Mouse (Mus musculus) fibroblast of lung, adult 2 months (primary cell): ENCODE measurements at regions not wholly inside any gene's neighbourhood (a gene's known extent, or its start where the extent isn't known, plus 50 kb on each side); places are given as distances from the start of the nearest gene placed in this dataset.

Source experiments
- DNase-seq: peaks from one replicate; pipeline ENCODE4 v3.0.0-alpha.2; 2011; ENCODE audit warnings: low read depth

DNA sequence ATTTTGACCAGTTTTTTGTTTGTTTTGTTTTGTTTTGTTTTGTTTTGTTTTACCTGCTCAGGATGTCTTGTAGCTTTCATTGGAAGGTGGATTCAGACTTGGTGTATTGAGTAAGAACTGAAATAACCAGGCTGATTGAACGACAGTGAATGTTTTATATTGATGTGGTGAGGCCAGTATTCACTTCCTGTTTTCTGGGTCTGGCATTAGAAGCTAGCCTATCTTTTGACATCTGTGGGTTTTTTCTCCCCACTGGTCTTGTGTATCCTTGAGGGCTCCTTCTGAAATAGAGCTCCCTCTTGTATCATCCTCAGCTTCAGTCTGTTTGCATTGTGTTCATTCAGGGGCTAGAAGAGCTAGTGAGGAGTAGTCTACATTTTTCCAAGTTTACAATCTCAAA is 175.5 kb downstream of the 1700129C05Rik start:
- DNase-seq, result no peak

DNA sequence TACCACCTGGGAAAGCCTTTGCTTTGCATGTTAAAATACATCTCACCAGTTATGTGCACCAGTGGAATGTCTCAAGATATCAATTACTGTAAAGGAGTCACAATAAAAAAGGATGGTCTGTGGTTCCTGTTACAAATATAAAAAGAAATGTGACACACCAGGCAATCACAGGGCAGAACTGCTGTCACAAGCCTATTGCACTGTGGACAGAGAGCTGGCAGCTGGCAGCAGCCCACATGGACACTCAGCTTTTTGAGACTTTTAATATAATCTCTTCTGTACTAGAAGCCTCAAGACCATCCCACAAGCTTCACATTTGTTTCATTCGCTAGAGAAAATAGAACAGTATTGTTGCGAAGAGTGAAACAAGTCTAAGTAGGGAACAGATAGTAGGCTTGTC is 197.7 kb downstream of the 1700129C05Rik start:
- DNase-seq, result no peak

DNA sequence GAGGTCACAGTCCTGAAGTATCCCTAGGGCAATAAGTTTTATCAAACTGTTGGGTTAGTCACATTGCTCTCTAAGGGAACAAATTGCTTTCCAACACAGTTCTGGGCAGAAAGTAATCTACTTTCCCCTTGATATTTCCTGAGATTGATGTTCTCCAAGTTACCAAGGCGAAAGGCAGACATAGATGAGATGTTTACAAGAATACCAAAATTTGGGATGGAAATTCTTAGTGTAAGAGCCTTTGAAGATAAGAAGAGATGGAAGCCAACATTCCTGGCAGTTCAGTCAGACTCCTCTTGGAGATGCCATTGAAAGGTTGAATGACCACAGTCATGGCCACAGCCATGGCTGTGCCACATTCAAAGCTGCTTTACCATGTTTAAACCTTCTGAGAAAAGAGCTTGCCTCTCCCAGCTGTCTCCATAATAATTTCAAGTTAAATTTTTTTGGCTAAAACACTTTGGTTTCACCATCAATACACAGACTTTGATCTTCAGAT is 199.4 kb downstream of the 1700129C05Rik start:
- peak; percentile 50 for DNase-seq

DNA sequence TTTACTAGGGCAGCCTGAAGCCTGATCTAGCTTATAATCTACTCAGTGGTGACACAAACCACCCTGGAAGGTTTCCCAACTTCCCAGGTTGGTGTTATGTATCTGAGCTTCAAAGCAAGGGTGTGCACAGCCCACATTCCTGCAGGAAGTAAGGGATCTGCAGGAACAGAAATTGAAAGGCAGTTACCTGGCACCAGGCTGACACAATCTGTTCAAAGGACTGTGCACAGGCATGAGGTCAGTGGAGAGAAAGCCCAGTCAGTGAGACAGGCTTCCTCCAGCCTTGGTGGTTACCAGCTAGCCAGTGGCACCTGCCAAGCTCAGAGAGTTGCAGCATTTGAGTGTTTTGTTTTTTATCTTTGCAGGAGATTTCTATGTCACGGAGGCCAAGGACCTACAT is 203.6 kb downstream of the 1700129C05Rik start:
- DNase-seq, result no peak

DNA sequence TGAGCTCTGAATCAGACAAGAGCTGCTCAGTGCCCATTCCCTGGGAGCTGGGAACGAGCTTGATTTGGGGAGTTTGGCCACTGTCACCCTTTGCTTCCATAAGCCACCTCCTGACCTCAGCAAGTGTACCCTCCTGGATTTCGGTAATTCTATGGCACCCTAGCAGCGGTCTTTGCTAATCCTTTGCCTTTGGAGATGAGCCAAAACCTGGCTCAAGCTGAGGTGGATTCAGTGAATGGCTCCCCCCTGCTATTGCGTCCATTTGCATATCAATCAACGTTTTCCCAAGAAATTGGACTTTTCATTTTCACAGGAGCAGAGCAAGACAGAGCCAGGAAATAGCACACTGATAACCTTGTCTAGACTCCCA is 204.1 kb downstream of the 1700129C05Rik start:
- DNase-seq, result no peak

DNA sequence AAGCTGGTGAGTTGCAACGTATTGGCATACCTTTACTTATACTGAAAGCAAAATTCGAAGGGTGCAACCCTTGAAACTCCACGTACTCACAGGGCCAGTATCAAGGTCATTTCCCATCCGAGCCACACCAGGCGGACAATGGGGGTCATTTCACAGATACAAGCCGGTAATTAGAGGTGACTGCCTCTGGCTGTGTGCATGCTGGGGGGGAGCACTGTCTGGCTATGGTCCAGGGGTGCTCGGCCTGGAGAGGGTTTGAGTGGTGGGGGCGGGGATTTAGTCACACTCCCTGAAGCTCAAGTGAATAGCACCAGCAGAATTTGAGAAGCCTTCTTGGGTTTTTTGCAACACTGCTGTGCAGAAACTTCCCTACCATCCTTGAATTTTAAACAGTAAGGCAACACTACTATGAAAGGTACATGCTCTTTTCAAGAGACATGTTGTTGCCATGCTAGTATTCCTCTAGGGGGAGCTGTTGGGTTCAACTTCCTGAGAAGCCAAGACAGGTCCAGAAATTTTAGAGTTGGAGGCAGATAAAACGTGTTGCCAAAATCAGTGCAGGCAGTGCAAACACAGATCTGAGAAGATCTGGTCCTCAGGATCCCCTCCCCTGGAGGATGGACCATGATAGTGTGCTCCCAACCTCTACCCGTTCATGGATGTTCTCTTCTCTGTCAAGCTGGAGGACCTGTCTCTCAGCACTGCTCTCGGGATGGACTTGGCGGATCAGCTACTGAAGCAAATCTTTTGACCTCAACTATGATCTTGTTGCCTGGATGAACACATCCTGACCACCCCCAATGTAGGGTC is 204.7 kb downstream of the 1700129C05Rik start:
- DNase-seq, result no peak

DNA sequence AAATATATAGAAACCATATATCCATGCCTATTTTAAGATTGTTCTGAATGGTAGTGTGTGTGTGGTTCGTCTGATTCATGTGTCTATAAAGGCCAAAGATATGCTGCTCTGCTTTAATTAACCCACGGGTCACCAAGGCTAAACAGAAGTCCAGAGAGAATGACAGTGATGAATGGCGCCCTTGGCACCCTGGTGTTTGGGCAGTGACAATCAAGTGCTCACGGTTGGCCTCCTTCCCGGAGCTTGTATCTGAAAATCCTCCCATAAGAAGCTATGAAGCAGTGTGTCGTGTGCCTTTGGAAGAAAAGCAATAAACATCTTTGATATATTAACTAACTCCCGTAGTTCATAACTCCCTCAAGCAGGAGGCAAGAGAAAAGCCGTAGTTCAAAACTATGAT is 205.4 kb downstream of the 1700129C05Rik start:
- no peak for DNase-seq

DNA sequence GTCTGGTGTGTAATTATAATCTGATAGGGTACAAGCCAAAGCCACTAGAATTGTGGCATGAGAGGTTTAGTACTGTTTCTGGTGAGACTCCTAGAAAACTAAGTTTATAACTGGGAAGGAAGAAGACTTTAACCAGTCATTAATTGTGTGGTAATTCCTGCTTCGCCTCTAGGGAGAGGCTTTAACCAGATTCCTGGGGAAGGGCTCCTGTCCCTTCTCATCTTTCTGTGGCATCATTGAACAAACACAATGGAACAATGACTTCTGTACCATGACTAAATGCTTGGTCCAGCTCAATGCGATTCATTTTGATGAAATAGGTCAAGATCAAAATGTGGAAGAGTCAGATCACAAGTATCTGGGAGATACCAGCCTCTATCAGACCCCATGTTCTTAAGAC is 206.6 kb downstream of the 1700129C05Rik start:
- no peak for DNase-seq

DNA sequence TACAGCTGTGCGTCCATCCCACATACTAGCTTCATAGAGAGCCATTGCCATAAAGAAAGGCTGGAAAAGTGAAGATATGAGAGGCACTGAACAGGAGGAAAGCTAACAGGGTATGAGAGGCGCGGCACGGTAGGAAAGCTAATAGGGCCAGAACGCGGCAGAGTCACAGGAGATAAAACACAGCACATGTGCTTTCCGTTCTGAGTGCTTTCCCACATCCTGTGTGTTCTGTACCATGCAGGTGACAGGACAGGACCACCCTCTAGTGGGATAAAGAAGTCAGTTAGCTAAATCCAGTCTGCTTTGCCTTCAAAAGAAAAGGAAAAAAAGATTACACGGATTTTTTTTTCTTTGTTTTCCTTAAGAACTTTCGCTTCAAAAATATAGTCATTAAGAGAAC is 224.8 kb downstream of the 1700129C05Rik start:
- DNase-seq, result no peak

DNA sequence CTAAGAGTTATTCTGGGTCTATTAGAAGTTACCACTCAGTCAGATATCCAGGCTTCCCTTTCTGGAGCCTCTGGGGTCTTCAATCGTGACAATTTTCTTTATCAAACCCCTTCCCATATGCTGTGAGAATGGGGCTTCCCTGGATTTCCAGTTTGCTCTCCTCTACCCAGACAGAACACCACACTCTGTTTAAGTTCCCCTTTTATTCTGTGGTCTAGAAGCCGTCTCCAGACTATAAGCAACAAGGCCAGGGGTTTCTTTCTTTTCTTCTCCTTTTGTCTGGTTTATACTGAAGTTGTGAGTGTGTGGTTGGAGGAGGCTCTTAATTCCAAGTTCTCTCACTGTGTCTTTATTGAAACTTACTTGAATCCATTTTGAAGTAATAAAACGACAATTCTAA is 225.5 kb downstream of the 1700129C05Rik start:
- no peak for DNase-seq

DNA sequence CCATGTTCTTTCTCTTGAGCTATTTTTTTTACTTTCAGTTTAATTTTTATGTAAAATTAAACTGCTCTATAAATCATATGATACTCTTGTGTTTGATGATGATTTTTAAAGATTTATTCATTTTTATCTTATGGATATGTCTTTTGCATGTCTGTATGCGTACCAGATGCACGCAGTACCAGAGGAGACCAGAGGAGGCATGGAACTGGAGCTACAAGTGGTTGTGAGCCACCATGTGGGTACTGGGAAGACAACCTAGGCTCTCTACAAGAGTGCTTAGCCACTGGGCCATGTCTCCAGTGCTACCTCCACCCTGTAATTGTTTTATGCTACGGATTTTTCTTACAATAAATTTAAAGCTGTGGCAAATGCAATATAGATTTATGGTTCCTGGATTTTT is 227.8 kb downstream of the 1700129C05Rik start:
- DNase-seq, result no peak

DNA sequence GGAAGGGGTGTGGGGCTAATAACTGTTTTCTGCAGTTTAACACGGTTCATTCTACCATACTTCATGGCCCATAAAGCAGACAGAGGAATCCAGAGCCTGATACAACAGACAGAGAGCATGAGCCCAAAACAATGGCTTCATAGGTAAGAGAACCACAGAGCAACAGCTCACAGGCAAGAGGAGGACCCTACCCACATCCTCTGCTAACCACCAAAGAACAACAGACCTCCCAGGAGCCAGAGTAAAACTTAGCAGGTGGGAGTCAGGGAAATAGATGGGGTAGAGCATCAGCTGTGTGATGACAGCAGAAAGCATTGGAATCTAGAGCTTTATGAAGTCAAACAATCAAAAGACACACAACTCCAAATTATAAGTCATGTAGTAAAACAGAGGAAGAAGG is 231.8 kb downstream of the 1700129C05Rik start:
- DNase-seq, result no peak

DNA sequence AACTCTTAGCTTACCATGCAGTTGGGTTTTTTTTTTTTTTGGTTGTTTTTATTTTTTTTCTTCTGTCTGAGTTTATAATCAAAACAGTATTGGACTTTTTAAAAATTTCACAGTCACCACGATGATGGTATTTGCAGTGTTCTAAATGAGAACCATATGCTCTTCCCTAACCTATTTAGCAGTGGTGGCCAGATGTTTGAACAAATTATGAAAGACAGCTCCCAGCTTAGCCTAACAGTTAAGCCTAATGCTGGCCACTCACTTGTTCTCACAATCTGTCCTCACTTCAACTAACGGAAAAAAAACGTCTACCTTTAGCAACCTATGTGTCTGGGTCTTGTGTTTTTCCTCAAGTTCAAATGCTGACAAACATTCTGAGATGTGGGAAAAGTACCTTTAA is 234.8 kb downstream of the 1700129C05Rik start:
- DNase-seq, result peak; percentile 53

DNA sequence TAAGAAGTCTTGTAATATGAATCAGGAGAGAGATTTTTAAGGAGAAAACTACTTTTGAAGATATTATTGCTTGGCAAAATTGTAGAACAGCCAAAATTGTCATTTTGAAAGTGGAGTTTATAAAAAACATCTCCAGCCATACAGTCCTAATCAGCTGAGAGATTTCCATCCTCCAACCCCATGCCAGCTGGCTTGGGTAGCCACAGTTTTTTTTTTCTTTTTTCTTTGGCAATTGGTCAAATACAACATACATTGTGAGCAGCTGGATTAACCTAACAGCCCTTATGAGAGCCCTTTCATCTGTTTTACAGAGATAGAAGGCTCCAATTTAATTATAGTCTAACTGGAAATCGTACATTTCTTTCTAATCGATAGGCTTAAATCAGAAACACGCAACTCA is 235.3 kb downstream of the 1700129C05Rik start:
- DNase-seq, result peak; percentile 13

DNA sequence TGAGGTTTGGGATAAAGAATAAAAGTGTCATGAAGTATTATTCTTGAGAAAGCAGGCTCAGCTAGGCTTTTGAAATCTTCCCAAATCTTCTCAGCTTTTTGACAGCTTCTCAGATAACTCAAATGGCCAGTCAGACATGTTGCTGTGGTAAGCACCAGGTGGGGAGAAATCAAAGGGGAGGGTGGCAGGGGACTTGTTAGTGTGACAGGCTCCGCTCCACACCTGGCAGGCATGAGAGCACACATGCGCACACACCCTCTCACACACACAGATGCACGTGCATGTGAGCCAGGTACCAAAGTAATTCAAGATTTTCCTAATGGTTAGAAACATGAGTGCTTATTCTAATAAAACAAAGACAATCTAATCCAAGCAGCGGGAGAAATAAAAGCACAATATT is 236.1 kb downstream of the 1700129C05Rik start:
- DNase-seq, result no peak

DNA sequence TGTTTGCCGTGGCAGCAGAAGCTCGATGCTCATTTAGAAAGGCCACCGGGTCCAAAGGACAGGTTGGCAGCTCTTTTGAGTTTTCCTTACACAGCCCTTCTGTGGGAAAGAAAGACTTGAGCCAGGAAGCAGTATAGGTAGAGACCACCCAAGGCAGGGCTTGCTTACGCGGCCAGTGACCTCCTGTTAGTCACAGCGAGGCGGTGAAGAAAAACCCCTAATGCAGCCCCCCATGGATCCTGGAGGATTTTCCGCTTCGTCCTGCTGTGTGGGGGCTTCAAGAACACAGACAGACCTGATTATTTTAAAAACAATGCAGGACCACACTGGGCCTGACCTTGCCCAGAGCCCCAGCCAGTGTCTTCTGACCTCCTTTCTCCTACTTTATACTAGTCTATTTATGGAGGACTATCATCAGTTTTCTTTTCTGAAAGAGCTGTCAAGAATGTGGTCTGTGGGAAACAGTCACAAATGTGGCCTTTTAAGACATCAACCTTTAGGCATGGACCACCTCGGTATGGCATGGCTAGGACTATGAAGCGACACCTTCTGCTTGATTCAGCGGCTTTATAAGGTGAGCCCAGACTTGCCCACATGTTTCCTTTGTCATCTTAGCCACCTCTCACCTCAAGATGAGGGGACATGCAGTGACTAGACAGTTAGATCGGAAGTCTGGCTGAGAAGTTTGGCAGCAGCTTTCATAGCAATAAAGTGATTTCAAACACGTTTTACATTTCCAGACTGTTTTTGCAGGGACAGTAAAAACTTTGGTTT is 274.3 kb downstream of the 1700129C05Rik start:
- DNase-seq, result no peak

DNA sequence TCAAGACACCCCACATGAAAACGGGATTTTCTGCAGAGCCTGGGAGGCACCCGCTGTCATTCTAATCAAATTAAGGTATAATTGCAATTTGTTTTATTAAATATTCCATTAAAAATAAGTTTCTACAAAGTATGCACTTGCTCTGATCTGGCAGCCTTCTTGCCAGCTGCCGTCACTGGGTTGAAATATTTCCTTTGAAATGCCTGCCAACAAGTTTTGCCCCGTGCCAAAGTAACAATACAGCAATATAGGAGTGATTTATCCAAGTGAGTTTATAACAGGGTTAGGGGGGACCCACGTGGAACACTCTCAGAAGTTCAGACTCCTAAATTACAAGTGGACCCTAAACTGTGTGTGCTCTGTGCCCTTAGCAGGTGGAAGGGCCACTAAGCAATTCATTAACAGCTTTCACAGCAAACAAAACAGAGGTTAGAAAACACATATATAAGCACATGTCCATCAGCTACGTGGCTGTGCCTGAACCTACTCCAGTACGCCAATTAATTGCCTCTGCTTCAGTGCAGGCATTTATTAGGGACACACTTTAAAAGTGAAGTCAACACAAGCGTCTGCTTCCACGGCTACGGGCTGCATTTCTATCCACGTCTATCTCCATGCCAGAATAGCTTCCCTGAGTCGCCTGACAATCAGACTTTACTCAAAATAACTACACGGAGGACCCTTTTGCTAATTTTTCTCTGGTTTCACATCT is 275.1 kb downstream of the 1700129C05Rik start:
- DNase-seq, result no peak

DNA sequence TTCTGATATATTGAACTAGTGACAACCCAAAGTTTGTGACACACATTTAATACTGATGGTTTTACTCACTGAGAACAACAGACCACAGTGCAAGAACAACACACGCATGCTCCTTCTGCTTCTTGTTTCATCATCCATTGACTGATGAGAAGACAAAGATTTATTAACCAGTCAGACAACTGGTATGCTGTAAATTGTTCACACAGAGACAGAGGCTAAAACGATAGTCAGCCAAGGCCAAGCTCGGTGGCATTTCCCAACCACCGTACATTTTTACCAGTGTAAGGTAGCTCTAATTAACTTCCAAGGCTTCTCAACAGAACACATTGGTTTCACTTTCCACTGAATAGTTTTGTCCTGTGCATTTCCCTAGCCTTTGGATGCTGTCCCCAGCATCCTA is 287.8 kb downstream of the 1700129C05Rik start:
- DNase-seq, result no peak

DNA sequence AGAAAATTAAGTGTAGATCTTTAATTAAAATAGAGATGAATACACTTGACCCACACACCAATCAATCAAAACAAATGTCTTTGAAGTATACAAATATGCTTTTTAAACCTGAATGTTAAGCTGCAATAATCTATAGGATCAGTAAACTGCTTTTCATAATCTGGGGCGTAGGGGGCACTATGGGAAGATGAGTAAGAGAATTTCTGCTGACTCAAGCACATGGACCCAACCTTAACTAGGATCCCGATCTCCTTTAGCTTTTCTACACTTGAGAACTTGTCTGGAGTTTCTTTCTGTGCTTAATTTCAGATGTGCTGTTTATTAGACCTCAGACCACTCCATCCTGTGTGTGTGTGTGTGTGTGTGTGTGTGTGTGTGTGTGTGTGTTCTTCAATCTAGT is 298.1 kb downstream of the 1700129C05Rik start:
- DNase-seq, result no peak

DNA sequence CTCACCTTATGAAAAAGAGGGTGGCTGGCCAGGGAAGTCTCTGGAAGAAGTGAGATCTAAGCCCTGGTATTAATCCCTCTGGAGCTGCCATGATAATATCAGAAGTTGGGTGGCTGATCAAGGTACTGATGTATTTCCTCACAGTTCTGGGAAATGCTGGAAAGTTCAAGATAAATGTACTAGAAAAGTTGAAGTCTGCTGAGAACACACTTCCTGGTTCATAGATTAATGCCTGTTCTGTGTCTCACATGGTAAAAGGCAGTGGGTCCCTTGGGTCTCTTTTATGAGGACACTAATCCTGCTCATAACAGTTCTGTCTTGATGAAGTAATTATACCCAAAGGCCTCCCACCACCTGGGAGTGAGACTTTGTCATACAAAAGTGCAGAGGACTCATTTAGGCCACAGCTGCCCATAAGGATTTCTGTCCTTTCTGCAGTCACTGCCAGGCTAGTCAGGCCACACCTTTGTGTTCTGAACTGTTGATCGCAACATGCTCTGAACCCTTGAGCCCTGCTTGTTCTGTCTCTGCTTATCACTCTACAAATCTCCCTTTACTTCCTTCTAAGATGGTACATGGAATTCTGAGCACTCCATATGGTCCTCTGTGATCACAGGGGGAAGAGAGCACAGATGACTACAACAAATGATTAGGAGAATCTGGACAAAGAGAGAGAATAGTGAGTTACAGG is 300.4 kb downstream of the 1700129C05Rik start:
- DNase-seq, result no peak

DNA sequence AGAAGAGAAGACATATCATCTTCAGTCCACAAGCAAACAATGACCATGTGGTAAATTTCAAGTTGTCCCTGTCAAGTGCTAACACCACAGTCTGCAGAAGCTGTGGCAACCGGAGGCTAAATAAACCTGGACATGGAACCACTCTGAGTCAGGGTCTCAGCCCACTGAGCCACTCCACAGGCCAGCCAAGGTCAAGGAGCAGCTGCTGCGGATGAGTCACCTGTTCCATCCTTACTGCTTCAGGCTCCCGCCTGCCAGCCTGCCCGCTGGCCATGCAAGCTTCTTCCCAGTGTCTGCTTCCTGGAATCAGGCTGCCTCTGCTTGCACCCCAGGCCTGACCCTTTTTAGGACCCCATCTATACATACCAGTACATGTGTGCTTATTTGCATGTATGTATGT is 319.8 kb downstream of the 1700129C05Rik start:
- DNase-seq, result no peak

DNA sequence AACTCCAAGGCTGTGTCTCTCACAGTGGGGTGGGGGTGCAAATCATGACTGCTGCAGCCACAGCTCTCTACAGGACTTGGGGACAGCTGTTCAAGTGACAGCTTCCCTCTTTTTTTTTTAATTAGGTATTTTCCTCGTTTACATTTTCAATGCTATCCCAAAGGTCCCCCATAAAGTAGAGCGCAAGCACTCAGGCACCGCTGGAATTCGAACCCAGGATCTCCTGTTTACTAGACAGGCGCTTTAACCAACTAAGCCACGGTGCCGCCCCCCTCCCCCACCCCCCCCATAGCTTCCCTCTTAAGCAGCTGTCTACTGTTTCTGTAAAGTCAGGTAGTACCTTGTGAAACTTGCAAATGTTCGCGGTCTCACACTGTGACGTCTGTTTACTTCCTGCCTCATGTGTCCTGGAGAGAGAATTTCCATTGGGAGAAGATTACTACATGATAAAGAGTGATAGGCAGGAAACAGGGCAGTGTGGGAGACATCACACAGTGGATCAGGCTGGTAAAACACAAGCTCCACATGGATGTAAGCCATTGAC is 324.7 kb downstream of the 1700129C05Rik start:
- DNase-seq, result no peak
